Mouse (Mus musculus) embryonic fibroblast, embryonic 13.5 days (primary cell): Measurements from ENCODE around the gene Fkbp15.

Experiments used
- CTCF ChIP-seq: IDR thresholded peaks from 2 replicates; pipeline ENCODE4 v1.5.1; 2011; ENCODE audit warnings: mild to moderate bottlenecking, control low read depth, low read length, moderate library complexity, borderline replicate concordance; ENCODE audit not compliant: insufficient read depth
- POLR2A ChIP-seq: IDR thresholded peaks from 2 replicates; pipeline ENCODE4 v1.6.1; 2011; ENCODE audit warnings: low read depth, mild to moderate bottlenecking, control low read depth, low read length, moderate library complexity

DNA sequence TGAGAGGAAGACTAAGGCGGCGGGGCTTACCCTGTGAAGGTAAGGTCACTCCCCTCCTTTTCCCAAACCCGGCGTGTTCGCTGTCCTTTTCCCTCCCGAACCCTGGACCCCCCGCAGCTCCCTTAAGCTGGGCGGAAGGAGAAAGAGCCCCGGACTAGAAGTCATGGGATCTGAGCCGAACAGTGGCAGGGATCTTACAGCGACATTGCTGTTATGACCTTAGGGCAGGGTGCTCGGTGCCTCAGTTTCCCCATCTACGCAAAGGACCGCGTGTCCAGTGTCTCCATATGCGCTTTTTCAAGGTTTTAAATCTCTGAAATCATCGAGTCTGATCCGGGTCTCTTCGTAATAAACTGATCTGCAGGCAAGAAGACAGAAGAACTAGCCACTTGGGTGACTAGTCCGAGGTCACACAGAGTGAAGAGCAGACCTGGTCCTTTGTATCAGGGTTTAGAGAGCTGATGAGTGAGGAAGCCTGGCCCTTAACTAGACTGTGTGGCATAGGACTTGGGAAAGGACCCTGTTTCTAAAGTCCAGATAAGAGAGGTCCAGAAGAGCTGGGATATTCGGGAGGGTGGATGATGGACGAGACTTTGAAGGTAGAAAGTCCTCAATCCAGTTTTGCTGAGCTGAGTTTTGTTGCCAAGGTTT is 582 bp upstream of the Fkbp15 start:
- TF ChIP-seq POLR2A = no peak
- TF ChIP-seq CTCF = no peak
